Mouse (Mus musculus) c-Kit-positive CD71-negative TER-119-negative erythroid progenitor cells, embryonic 14.5 days (primary cell): ENCODE results near the gene Tap2.
"Not testable (repeated sequence)": the region's sequence is repeated elsewhere in the genome, so short reads cannot be mapped to it uniquely, and the experiment has no call there.

Experiments
- DNase-seq: peaks from one replicate; pipeline ENCODE4 v3.0.0-alpha.2; 2013; ENCODE audit warnings: low read depth

The Tap2 gene

DNA sequence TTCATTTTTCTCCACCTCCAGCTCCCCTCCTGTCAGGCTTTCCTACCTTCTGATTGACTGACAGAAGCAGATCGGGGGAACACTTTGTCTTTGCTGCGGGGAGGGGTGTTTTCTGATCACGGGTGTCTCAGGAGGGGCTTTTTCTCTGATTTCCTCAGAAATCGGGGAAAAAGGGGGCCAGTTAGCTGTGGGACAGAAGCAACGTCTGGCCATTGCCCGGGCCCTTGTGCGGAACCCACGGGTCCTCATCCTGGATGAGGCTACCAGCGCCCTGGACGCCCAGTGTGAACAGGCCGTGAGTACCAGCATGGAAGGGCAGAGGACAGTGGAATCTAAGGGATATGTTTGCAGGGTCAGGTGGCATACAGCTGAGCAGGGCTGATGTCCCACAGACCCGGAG is 11.8 kb downstream of the Tap2 start:
- no peak for DNase-seq

DNA sequence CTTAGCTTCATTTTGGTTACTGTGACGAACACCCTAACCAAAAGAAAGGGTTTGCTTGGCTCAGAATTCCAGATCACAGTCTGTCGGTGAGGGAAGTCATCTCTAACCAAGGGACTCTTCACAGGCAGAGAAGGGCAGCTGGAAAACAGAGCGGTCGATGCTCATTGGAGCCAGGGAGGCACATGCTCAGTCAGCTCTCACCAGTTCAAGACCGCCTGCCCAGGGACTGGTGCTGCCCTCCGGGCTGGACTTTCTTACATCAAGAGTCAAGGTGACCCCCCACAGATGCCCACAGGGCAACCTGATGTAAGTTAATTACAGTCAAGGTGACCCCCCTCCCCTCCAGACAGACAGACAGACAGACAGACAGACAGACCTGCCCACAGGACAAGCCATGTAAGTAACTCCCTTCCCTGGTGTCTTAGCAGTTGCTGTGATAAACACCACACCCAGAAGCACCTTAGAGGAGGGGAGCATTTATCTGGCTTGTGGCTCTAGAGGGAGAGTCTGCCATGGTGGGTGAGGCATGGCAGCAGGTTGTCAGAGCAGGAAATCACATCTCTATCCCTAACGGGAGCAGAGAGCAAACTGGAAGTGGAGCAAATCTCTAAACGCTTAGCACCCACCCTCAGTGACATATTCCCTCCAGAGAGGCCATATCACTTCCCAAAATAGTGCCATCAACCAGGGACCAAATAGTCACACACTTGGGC is 14.0 kb downstream of the Tap2 start:
- no peak for DNase-seq

DNA sequence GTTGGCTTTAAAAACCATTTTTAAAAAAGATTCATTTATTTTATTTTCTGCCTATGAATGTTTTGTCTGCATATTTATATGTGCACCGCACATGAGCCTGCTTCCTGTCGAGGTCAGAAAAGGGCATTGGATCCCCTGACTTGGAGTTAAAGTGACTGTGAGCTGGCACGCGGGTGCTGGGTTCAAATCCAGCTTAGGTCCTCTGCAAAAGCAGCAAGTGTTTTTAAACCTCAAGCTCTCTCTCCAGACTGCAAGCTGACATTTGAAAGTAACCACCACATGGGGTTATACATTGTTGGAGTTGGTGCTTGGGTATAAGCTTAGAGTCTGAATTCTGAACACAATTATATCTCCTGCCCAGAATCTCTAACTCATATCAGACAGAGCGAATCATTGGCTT is 14.7 kb downstream of the Tap2 start:
- DNase-seq = no peak

DNA sequence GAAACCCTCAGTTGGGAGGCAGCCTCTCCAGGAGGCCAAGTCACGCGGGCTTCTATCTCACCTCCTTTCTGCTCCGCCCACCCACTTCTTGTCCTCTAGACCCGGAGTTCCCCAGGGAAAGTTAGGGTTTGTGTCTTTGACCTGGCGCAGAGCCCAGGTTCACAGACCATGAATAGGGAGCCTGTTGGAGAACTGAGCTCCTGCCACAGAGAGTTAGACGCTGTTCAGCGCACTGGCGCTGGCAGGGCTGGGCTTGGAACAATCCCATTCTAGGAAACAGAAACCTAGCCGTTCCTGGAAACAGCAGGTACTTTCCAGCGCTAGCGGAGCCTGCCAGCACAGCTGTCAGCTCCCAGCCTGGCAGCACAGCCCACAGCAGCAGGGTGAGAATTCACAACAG is 15.3 kb downstream of the Tap2 start:
- DNase-seq = no peak

DNA sequence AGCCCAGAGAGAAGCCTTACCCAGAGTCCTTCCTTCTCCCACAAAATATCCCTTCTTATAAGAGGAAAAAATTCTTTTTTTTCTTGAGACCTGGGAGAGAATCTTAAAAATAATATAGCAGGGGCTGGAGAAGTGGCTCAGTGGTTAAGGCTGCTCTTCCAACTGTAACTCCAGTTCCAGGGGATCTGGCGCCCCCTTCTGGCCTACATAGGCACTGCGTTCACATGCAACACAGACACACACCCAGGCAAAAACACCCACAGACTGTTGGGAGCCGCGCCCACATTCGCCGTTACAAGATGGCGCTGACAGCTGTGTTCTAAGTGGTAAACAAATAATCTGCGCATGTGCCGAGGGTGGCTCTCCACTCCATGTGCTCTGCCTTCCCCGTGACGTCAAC is 15.8 kb downstream of the Tap2 start:
- DNase-seq = not testable (repeated sequence)

DNA sequence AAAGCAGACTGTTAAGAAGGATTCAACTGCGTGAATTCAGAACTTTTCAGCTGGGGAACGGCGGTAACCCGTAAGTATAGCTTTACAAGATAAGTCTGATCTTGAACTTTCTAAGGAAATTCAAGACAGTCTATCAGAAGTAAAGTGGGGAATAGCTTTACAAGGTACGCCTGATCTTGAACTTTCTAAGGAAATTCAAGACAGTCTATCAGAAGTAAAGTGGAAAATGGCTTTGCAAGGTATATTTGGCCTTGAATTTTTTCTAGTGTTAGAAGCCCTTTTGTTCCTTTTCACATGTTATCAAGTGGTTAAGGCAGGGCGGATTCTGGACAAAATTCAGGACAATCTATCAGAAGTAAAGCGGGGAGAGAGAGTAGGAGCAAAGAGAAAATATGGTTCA is 16.5 kb downstream of the Tap2 start:
- DNase-seq = not testable (repeated sequence)

DNA sequence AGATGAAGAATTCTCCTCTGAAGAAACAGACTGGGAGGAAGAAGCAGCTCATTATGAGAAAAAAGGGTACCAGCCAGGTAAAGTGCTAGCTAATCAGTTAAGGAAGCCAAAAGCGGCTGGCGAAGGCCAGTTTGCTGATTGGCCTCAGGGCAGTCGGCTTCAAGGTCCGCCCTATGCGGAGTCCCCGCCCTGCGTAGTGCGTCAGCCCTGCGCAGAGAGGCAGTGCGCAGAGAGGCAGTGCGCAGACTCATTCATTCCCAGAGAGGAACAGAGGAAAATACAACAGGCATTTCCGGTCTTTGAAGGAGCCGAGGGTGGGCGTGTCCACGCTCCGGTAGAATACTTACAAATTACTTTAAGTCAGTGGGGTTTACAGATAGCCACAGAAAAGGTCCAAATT is 17.1 kb downstream of the Tap2 start:
- DNase-seq = not testable (repeated sequence)

DNA sequence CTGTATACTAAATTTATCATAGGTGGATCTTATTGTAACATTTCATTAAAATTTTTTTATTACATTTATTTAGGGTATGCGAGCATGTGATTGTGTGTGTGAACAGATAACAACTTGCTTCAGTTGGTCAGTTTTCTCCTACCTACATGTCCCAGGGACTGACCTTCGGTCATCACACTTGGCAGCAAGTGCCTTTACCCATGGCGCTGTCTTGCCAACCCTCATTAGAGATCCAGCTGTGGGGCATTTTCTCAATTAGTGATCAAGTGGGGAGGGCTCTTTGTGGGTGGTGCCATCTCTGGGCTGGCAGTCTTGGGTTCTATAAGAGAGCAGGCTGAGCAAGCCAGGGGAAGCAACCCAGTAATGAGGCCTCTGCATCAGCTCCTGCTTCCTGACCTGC is 21.5 kb downstream of the Tap2 start:
- no peak for DNase-seq

DNA sequence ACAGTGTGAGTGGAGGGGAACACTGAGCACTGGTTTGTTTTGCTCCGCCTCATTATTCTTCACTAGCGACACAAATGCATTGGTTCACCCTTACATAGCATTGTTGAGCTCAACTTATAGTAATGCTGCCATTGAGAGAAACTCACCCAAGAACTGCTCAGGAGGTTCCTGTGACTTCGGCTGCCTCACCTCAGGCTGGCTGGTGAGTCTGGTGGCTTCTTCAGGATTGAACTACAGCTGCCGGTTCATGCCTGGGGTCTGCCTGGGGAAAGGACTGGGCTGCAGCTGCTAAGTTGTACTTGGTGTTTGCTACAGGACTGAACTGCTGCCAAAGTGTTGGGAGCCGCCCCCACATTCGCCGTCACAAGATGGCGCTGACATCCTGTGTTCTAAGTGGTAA is 22.1 kb downstream of the Tap2 start:
- no peak for DNase-seq

DNA sequence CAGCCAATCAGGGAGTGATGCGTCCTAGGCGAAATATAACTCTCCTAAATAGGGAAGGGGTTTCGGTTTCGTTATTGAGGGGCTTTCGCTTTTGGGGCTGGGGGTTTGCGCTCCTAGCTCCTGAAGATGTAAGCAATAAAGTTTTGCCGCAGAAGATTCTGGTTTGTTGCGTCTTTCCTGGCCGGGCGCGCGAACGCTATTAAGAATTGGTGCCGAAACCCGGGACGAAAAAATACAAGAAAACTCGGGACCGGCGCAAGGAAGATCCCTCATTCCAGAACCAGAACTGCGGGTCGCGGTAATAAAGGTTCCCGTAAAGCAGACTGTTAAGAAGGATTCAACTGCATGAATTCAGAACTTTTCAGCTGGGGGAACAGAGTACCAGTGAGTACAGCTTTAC is 22.6 kb downstream of the Tap2 start:
- DNase-seq = not testable (repeated sequence)

DNA sequence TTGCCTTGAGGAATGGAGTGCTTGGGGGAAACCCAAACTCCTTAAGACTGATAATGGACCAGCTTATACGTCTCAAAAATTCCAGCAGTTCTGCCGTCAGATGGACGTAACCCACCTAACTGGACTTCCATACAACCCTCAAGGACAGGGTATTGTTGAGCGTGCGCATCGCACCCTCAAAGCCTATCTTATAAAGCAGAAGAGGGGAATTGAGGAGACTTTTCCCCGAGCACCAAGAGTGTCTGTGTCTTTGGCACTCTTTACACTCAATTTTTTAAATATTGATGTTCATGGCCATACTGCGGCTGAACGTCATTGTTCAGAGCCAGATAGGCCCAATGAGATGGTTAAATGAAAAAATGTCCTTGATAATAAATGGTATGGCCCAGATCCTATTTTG is 27.6 kb downstream of the Tap2 start:
- not testable (repeated sequence) for DNase-seq

DNA sequence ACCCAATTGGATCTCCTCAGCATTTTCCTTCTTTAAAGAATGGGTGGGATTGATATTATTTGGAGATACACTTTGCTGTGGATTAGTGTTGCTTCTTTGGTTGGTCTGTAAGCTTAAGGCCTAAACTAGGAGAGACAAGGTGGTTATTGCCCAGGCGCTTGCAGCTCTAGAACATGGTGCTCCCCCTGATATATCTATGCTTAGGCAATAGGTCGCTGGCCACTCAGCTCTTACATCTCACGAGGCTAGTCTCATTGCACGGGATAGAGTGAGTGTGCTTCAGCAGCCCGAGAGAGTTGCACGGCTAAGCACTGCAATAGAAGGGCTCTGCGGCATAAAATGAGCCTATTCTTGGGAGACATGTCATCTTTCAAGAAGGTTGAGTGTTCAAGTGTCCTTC is 28.7 kb downstream of the Tap2 start:
- not testable (repeated sequence) for DNase-seq

DNA sequence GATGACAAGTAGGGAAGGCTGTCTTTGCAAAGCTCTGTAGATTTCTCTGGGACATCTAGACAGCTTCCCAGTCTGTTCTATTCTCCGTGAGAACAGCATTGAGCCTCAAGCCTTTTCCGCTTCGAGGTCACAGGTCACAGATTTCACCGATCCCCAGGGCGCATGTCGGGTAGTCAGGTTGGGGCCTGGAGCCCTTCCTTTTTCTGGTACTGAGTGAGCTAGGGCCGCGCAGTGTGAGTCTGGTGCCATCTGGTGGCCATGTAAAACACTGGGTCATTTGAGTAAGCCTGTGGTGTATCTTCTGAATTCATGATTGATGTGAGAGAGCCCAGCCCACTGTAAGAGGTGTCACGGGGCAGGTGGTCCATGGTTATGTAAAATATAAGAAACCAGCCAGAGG is 31.6 kb downstream of the Tap2 start:
- peak; percentile 82 for DNase-seq

DNA sequence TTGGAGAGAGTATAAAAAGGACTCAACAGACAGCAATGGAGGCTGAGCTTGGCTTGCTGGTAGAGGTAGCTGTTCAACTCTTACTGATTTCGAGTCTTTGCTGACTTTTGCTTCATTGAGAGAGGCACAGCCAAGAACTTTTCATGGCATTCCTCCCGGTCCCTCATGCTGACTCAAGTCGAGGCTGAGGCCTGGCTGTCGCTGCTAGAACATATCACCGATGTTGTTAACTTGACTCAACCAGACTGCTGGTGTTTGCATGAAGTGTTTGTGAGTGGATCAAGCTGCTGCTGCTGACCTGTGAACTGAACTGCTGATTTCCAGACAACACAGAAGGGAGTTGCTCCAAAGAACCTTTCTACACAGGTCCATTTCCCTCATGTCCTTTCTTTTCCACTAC is 33.4 kb downstream of the Tap2 start:
- DNase-seq = no peak

DNA sequence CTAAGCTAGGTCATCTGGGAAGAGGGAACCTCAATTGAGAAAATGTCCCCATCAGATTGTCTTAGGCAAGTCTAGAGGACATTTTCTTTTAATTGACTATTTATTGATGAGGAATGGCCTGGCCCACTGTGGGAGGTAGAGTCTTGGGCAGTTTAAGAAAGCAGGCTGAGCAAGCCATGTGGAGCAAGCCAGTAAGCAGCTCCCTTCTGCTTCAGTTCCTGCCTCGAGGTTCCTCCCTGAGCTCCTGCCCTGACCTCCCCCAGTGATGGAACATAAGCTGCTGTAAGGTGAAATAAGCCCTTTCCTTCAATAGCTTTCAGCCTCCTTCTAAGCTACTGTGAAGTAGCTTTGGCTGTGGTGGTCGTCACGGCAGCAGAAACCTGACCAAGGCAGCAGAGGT is 34.4 kb downstream of the Tap2 start:
- no peak for DNase-seq

DNA sequence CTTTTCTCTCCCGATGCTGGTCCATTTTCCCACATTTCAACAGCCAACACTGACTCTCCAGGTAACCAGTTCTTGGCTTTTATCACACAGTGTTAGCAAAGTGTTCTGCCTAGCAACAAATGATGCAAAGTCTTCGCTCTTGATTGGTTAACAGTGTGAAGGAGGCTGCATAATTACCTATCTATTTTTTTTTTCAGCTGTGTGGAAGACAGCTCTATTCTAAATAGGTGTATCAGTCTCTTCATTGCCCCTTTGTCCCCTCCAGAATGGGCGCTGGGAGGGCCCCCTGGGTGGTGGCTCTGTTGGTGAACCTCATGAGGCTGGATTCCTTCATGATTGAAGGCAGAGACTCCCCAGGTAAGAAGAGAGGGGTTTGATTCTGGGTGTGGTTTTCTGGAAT is 35.4 kb downstream of the Tap2 start, which contains the start of gene H2-Ob:
Gene H2-Ob, plus strand, starts transcription at position 198 of the 400 bp plus-strand sequence.
- DNase-seq = peak; percentile 57

DNA sequence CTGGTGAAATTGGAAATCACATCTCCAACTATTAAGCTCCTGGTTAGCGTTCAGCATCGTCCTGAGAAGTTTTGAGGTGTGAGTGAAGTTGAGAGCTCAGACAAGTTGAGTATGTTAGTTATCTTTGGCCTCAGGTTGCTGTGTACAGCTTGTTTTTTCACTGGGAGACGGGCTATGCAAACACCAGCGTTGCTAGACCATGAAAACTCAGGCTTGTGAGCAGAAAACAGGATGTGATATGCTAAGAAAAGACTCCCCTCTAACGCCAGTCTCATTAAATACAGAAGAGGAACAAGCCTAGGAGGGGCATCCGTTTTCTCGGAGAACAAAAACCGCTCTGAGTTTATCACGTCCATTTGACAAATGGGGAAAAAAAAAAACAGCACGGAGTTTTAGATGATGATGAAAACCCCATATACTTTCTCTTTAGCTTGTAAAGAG is 36.3 kb downstream of the Tap2 start:
- DNase-seq = no peak

DNA sequence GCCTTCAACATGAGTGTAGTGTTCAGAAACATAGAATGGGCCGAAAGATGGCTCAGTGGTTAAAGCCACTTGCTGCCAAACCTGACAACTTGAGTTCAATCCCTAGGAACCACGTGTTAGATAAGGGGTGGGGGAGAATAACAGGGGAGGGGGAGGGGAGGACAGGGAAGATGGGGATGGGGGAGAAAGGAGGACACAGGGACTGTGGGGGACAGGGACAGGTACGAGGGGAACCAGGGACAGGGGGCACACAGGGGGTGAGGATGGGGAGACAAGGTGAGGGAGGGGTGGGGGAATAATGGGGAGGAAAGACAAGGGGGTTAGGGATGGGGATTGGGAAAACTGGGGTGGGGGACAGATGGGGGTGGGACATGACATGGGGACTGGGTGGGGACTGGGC is 37.0 kb downstream of the Tap2 start:
- DNase-seq = no peak

DNA sequence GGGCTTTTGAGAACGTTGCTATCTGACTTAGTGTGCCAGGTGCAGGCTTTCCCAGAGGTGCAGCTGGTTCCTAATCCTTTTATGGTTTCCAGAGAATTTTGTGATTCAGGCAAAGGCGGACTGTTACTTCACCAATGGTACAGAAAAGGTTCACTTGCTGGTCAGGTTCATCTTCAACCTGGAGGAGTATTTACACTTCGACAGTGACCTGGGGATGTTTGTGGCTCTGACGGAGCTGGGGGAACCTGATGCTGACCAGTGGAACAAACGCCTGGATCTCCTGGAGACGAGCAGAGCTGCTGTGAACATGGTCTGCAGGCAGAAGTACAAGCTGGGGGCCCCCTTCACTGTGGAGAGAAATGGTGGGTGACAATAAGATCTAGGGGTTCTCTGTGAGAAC is 37.6 kb downstream of the Tap2 start:
- no peak for DNase-seq

DNA sequence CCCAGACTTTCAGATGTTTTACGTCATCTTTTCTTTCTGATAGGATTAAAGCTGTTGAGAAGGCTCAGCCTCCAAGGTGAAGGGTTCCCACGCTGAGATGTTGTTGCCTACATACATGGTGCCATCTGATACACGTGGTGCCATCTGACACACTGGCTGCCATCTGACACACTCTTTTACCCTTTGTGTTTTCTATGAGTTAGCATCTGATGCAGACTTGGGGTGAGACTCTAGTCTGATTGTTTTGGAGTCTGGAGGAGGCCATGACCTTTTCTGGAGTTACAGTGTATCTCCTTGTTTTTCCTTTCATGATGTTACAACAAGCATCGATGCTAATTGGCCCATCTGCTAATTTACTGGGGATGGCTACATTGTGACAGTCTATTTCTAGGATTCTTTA is 41.3 kb downstream of the Tap2 start:
- no peak for DNase-seq

DNA sequence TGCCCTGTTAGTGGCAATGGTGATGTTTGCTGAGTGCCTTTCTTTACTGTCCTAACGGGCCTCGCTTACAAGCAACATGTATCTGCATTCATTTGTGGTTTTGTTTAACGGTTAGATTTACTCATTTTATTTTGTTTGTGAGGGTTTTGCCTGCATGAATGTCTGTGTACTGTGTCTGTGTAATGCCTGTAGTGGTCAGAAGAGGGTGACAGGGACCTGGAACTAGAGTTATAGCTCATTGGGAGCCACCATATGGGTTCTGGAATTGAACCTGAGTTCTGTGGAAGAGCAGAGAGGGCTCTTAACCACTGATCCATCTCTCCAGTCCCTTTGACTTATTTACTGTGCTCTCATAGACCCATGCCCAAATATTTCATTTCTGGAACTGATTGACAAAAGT is 43.7 kb downstream of the Tap2 start:
- no peak for DNase-seq

DNA sequence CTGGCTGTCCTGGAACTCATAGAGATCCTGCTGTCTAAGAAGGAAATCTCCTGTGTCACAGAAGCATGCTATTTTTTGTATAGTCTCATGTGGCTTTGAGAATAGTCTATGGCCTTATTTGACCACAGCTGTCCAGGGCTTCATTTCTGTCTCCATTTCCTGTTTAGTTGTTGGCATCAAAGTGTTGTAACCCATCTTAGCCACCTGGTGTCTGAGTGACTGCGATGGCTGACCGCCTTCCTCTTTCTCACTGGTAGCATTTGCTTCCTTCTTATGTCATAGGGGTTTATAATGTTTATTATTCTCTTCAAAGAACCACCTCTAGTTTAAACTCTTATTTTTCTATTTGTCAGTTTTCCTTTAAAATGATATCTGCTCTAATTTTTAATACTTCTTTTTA is 45.4 kb downstream of the Tap2 start:
- DNase-seq = no peak

DNA sequence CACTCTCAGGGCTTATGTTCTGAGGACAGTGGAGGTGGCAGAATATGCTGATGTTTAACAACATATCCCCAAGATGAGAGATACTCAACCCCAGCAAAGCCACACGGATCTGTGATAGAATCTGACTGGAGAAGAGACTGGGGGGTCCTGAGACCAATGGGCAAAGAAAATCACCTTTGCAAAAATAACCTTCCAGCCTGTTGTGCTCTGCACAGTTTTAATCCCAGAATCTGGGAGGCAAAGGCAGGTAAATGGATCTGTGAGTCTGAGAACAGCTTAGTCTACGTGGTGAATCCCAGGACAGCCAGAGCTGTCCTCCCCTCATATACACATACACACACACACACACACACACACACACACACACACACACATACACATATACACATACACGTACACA is 46.0 kb downstream of the Tap2 start:
- DNase-seq = no peak

DNA sequence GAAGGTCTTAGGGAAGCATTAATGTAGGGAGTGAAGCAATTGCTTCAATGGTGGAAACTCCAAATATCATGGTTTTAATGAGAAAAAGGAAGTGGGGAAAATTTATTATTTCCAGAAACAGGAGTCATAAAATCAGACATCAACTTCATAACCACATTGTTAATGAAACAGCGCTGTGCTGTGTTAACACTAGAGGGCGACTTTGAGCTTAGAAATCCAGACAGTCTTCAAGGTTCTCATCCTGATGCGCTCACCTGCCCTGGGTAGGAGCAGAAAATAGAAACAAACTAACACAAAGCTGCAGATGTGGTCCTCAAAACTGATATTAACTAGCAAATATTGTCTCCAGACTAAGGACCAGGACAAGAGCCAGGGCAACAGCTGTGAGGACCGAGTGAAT is 46.6 kb downstream of the Tap2 start:
- DNase-seq = no peak

DNA sequence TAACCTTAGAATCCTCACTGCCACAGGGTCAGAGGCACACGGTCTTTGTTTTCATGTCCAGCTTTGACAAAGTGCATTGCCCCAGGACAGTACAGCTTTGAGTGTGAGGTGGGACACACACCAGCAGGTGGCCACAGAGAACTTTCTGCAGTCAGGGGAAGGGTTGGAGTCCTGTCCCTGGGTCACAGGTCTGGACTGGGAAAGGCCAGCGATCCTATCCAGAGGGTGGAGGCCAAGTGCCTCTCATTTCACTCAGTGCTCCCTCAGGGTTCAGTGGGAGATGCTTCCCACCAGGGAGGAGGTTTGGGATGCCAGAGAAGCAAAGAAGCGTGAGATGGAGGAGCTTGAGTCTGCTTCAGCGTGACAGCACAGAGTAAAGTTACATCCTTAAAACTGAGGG is 48.3 kb downstream of the Tap2 start:
- no peak for DNase-seq
